Mouse (Mus musculus) midbrain, embryonic 10.5 days (tissue): ENCODE results near the gene Adgrf5. TPM values are rescaled to one million over a fixed set of nuclear protein-coding genes. Genes with fewer than 3 reads are reported as not detected.
A peak's percentile ranks its signal among the peaks of the same experiment; 100 is the strongest.

Experiments
- DNase-seq: peaks from one replicate; pipeline ENCODE4 v3.0.0-alpha.2; 2017; ENCODE audit warnings: low spot score
- H3K27ac ChIP-seq: fragments of 300-500 bp; sonication (generic); replicated peaks from 2 replicates; pipeline ENCODE4 v1.5.1; 2016; ENCODE audit warnings: mild to moderate bottlenecking
- H3K27me3 ChIP-seq: fragments of 300-500 bp; sonication (generic); 2 replicates; pipeline ENCODE4 v1.6.1; 2016; ENCODE audit warnings: low read depth, mild to moderate bottlenecking; ENCODE audit not compliant: poor library complexity, severe bottlenecking
- H3K36me3 ChIP-seq: fragments of 300-500 bp; sonication (generic); 2 replicates; pipeline ENCODE4 v1.6.1; 2016; ENCODE audit warnings: mild to moderate bottlenecking, moderate library complexity
- H3K4me1 ChIP-seq: fragments of 300-500 bp; sonication (generic); 2 replicates; pipeline ENCODE4 v1.6.1; 2016
- H3K4me3 ChIP-seq: fragments of 300-500 bp; sonication (generic); 2 replicates; pipeline ENCODE4 v1.5.1; 2016; ENCODE audit warnings: mild to moderate bottlenecking, moderate library complexity
- H3K9me3 ChIP-seq: fragments of 300-500 bp; sonication (generic); replicated peaks from 2 replicates; pipeline ENCODE4 v1.6.1; 2016; ENCODE audit warnings: mild to moderate bottlenecking
- WGBS: fragments of 180-500 bp; shearing (Covaris S2); methylation state at CpG from one replicate; pipeline ENCODE4 v1.1.7; 2016; 5-methylcytosine and 5-hydroxymethylcytosine counted together
- polyA plus RNA-seq: library from polyadenylated mRNA; unstranded; fragments of >200 nt; fragmentation: Nextera tagmentation; extraction: Ambion mirVana; gene quantifications from 2 replicates; pipeline ENCODE4 v1.2.1, GENCODE M21; 2016

Gene Adgrf5
- polyA plus RNA-seq, 1 experiment from 2014 or later: 6.6 TPM

- no peak overlapping the region for H3K4me3 ChIP-seq
- H3K36me3 ChIP-seq: no peaks in the 10 kb centered on the region
- H3K27me3 ChIP-seq: no peaks in the 10 kb centered on the region
- WGBS: 74% methylated on average over 5 of the region's 5 CpGs
- no peaks in the 10 kb centered on the region for H3K9me3 ChIP-seq
- H3K4me1 ChIP-seq: no peaks in the 10 kb centered on the region
- no peak for DNase-seq
- H3K27ac ChIP-seq: no peak overlapping the region
These were observed 63.7 kb downstream of the Adgrf5 start for GRCm38 (mm10) chr17:43423953-43424352.

- no peaks in the 10 kb centered on the region for H3K36me3 ChIP-seq
- no peaks in the 10 kb centered on the region for H3K4me1 ChIP-seq
- H3K27me3 ChIP-seq: no peaks in the 10 kb centered on the region
- DNase-seq: no peak
- no peaks in the 10 kb centered on the region for H3K9me3 ChIP-seq
- H3K27ac ChIP-seq: no peak overlapping the region
- 76% methylated on average over 5 of the region's 5 CpGs for WGBS
- H3K4me3 ChIP-seq: no peak overlapping the region
These were observed 71.4 kb downstream of the Adgrf5 start for GRCm38 (mm10) chr17:43431692-43432091.

- H3K27me3 ChIP-seq: no peaks in the 10 kb centered on the region
- 88% methylated on average over 8 of the region's 8 CpGs for WGBS
- no peak for DNase-seq
- H3K36me3 ChIP-seq: no peaks in the 10 kb centered on the region
- no peaks in the 10 kb centered on the region for H3K9me3 ChIP-seq
- no peaks in the 10 kb centered on the region for H3K4me1 ChIP-seq
- no peak overlapping the region for H3K27ac ChIP-seq
- no peak overlapping the region for H3K4me3 ChIP-seq
These were observed 74.2 kb downstream of the Adgrf5 start for GRCm38 (mm10) chr17:43434485-43434884.

GRCm38 (mm10) chr17:43451216-43451615 is 91.0 kb downstream of the Adgrf5 start:
- Histone ChIP-seq H3K27me3 (no peaks in the 10 kb centered on the region), H3K36me3 (no peaks in the 10 kb centered on the region), H3K4me1 (no peaks in the 10 kb centered on the region), H3K4me3 (no peak overlapping the region), H3K9me3 (no peaks in the 10 kb centered on the region), H3K27ac (no peak overlapping the region)
- 97% methylated on average over 1 of the region's 1 CpGs for WGBS
- no peak for DNase-seq

- Histone ChIP-seq H3K4me1 (peaks cover 10% of the 10 kb centered on the region; the same call in 1 of the 2 replicates), H3K27me3 (no peaks in the 10 kb centered on the region), H3K4me3 (no peak overlapping the region), H3K9me3 (no peaks in the 10 kb centered on the region), H3K36me3 (no peaks in the 10 kb centered on the region), H3K27ac (no peak overlapping the region)
- peak; percentile 72 for DNase-seq
- WGBS: 20% methylated on average over 9 of the region's 9 CpGs
These were observed 98.3 kb downstream of the Adgrf5 start for GRCm38 (mm10) chr17:43458598-43458997.

GRCm38 (mm10) chr17:43459737-43460230 is 99.5 kb downstream of the Adgrf5 start:
- H3K27me3 ChIP-seq: no peaks in the 10 kb centered on the region
- H3K9me3 ChIP-seq: no peaks in the 10 kb centered on the region
- no peaks in the 10 kb centered on the region for H3K36me3 ChIP-seq
- peaks cover 10% of the 10 kb centered on the region; the same call in 1 of the 2 replicates for H3K4me1 ChIP-seq
- no peak for DNase-seq
- H3K4me3 ChIP-seq: no peak overlapping the region
- WGBS: 83% methylated on average over 12 of the region's 12 CpGs
- H3K27ac ChIP-seq: peak overlapping the region; percentile 49; the same call in 1 of the 2 replicates

- WGBS: 36% methylated on average over 19 of the region's 19 CpGs
- H3K36me3 ChIP-seq: no peaks in the 10 kb centered on the region
- H3K9me3 ChIP-seq: no peaks in the 10 kb centered on the region
- no peaks in the 10 kb centered on the region for H3K27me3 ChIP-seq
- H3K4me1 ChIP-seq: peaks cover 10% of the 10 kb centered on the region; the same call in 1 of the 2 replicates
- peak overlapping the region; percentile 67 for H3K27ac ChIP-seq
- H3K4me3 ChIP-seq: no peak overlapping the region
- DNase-seq: peak; percentile 89
These were observed 100.3 kb downstream of the Adgrf5 start for GRCm38 (mm10) chr17:43460245-43461181.

GRCm38 (mm10) chr17:43470039-43470438 is 109.8 kb downstream of the Adgrf5 start:
- Histone ChIP-seq H3K4me1 (no peaks in the 10 kb centered on the region), H3K27ac (no peak overlapping the region), H3K36me3 (no peaks in the 10 kb centered on the region), H3K4me3 (no peak overlapping the region), H3K27me3 (no peaks in the 10 kb centered on the region), H3K9me3 (no peaks in the 10 kb centered on the region)
- DNase-seq: no peak
- 71% methylated on average over 3 of the region's 3 CpGs for WGBS

- Histone ChIP-seq H3K27me3 (no peaks in the 10 kb centered on the region), H3K27ac (no peak overlapping the region), H3K4me1 (no peaks in the 10 kb centered on the region), H3K36me3 (no peaks in the 10 kb centered on the region), H3K9me3 (no peaks in the 10 kb centered on the region), H3K4me3 (no peak overlapping the region)
- 85% methylated on average over 4 of the region's 4 CpGs for WGBS
- DNase-seq: no peak
These were observed 112.3 kb downstream of the Adgrf5 start for GRCm38 (mm10) chr17:43472558-43472957.

- H3K27ac ChIP-seq: no peak overlapping the region
- WGBS: 93% methylated on average over 16 of the region's 16 CpGs
- no peaks in the 10 kb centered on the region for H3K27me3 ChIP-seq
- H3K36me3 ChIP-seq: no peaks in the 10 kb centered on the region
- H3K4me1 ChIP-seq: no peaks in the 10 kb centered on the region
- no peaks in the 10 kb centered on the region for H3K9me3 ChIP-seq
- H3K4me3 ChIP-seq: no peak overlapping the region
- no peak for DNase-seq
These were observed 114.5 kb downstream of the Adgrf5 start for GRCm38 (mm10) chr17:43474775-43475174.

- H3K4me1 ChIP-seq: no peaks in the 10 kb centered on the region
- no peak overlapping the region for H3K4me3 ChIP-seq
- no peaks in the 10 kb centered on the region for H3K36me3 ChIP-seq
- no peak for DNase-seq
- no peaks in the 10 kb centered on the region for H3K9me3 ChIP-seq
- H3K27ac ChIP-seq: no peak overlapping the region
- no peaks in the 10 kb centered on the region for H3K27me3 ChIP-seq
These were observed 117.4 kb downstream of the Adgrf5 start for GRCm38 (mm10) chr17:43477621-43478020.

- Histone ChIP-seq H3K27ac (no peak overlapping the region), H3K27me3 (no peaks in the 10 kb centered on the region), H3K4me3 (no peak overlapping the region), H3K9me3 (no peaks in the 10 kb centered on the region), H3K4me1 (no peaks in the 10 kb centered on the region), H3K36me3 (no peaks in the 10 kb centered on the region)
- WGBS: 91% methylated on average over 3 of the region's 3 CpGs
- no peak for DNase-seq
These were observed 125.7 kb downstream of the Adgrf5 start for GRCm38 (mm10) chr17:43485982-43486381.

- no peaks in the 10 kb centered on the region for H3K27me3 ChIP-seq
- no peak overlapping the region for H3K4me3 ChIP-seq
- no peak for DNase-seq
- H3K4me1 ChIP-seq: no peaks in the 10 kb centered on the region
- 92% methylated on average over 2 of the region's 2 CpGs for WGBS
- no peaks in the 10 kb centered on the region for H3K9me3 ChIP-seq
- no peaks in the 10 kb centered on the region for H3K36me3 ChIP-seq
- no peak overlapping the region for H3K27ac ChIP-seq
These were observed 128.3 kb downstream of the Adgrf5 start for GRCm38 (mm10) chr17:43488439-43489151.
